Mouse (Mus musculus) neural tube, embryonic 13.5 days (tissue): ENCODE data around the gene Olfr691. TPM values are rescaled to one million over a fixed set of nuclear protein-coding genes. Genes with fewer than 3 reads are reported as not detected.
"Not testable (repeated sequence)": the region's sequence is repeated elsewhere in the genome, so short reads cannot be mapped to it uniquely, and the experiment has no call there.

Source experiments
- ATAC-seq: fragments of 200-750 bp; cut with Nextera tagmentation; 2 replicates; pipeline ENCODE4 v1.8.0; 2017; ENCODE audit warnings: low read depth, mild to moderate bottlenecking, moderate TSS enrichment, moderate library complexity
- H3K27ac ChIP-seq: fragments of 300-500 bp; sonication (generic); replicated peaks from 2 replicates; pipeline ENCODE4 v1.5.1; 2015; ENCODE audit warnings: moderate library complexity, mild to moderate bottlenecking, inconsistent platforms
- H3K27me3 ChIP-seq: fragments of 300-500 bp; sonication (generic); 2 replicates; pipeline ENCODE4 v1.6.1; 2015; ENCODE audit warnings: mild to moderate bottlenecking, inconsistent platforms
- H3K36me3 ChIP-seq: fragments of 300-500 bp; sonication (generic); 2 replicates; pipeline ENCODE4 v1.6.1; 2015; ENCODE audit warnings: mild to moderate bottlenecking, inconsistent platforms
- H3K4me1 ChIP-seq: fragments of 300-500 bp; sonication (generic); replicated peaks from 2 replicates; pipeline ENCODE4 v1.6.1; 2015; ENCODE audit warnings: inconsistent platforms
- H3K4me2 ChIP-seq: fragments of 300-500 bp; sonication (generic); 2 replicates; pipeline ENCODE4 v1.6.1; 2015; ENCODE audit warnings: inconsistent platforms, mild to moderate bottlenecking, moderate library complexity
- H3K4me3 ChIP-seq: fragments of 300-500 bp; sonication (generic); 2 replicates; pipeline ENCODE4 v1.5.1; 2015; ENCODE audit warnings: mild to moderate bottlenecking, inconsistent platforms
- H3K9ac ChIP-seq: fragments of 300-500 bp; sonication (generic); 2 replicates; pipeline ENCODE4 v1.6.1; 2015; ENCODE audit warnings: moderate library complexity, mild to moderate bottlenecking, inconsistent platforms
- H3K9me3 ChIP-seq: fragments of 300-500 bp; sonication (generic); 2 replicates; pipeline ENCODE4 v1.6.1; 2016; ENCODE audit warnings: inconsistent platforms
- WGBS: fragments of 180-500 bp; shearing (Covaris S2); methylation state at CpG from one replicate; pipeline ENCODE4 v1.1.7; 2015; 5-methylcytosine and 5-hydroxymethylcytosine counted together
- polyA plus RNA-seq: library from polyadenylated mRNA; unstranded; fragments of >200 nt; fragmentation: Nextera tagmentation; extraction: Ambion mirVana; gene quantifications from 2 replicates; pipeline ENCODE4 v1.2.1, GENCODE M21; 2015

Olfr691 gene
- polyA plus RNA-seq, 1 experiment from 2014 or later, result not detected

DNA sequence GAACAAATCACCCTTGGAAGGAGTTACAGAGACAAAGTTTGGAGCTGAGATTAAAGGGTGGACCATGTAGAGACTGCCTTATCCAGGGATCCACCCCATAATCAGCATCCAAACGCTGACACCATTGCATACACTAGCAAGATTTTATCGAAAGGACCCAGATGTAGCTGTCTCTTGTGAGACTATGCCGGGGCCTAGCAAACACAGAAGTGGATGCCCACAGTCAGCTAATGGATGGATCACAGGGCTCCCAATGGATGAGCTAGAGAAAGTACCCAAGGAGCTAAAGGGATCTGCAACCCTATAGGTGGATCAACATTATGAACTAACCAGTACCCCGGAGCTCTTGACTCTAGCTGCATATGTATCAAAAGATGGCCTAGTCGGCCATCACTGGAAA is 14.0 kb upstream of the Olfr691 start:
- not testable (repeated sequence) for H3K9me3 ChIP-seq, H3K27ac ChIP-seq, H3K4me2 ChIP-seq, H3K9ac ChIP-seq, H3K27me3 ChIP-seq, H3K36me3 ChIP-seq, H3K4me1 ChIP-seq, H3K4me3 ChIP-seq
- WGBS, result no CpG with 5 or more reads among the region's 5 CpGs
- peak; percentile 72 for ATAC-seq

DNA sequence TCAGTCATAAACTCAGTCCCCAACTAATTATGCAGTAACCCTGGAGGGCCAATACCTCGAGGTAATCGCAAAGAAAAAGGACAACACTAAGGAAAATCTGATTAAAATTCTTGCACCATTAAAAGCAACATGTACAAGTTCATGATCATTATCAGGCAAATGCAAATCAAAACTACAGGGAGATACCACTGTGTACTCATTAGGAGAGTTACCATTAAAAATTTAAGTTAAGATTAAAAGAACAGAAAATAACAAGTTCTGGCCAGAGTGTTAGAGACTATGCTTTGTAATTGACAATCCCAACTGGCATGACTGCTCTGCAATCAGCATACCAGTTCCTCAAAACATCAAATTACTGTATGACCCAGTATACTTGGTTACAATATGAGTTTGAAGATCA is 682 bp upstream of the Olfr691 start:
- no peak overlapping the region for H3K27ac ChIP-seq
- H3K9me3 ChIP-seq, result no peaks in the 10 kb centered on the region
- WGBS, result 86% methylated on average over 2 of the region's 2 CpGs
- H3K27me3 ChIP-seq, result no peaks in the 10 kb centered on the region
- no peaks in the 10 kb centered on the region for H3K36me3 ChIP-seq
- no peak overlapping the region for H3K4me3 ChIP-seq
- H3K9ac ChIP-seq, result no peak overlapping the region
- no peak overlapping the region for H3K4me2 ChIP-seq
- no peak for ATAC-seq
- H3K4me1 ChIP-seq, result no peaks in the 10 kb centered on the region

DNA sequence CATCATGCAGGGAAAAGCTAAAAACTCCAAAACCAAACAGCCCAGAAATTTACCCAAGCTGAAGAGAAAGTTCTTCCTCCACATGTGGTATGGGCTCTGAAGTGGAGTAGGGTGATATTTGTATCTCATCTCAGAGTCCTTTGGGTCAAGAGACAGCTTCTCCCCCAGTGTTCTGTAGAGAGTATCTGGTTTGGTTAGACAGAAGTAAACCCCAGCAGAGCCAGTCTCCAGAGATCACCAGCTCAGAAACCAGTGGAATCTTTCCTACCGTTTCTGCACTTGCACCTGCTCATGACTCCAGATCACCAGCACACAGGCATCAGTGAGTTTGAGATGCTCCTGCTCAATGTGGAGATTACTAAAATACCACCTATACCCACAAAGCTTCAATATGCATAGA is 8.1 kb downstream of the Olfr691 start, which contains the start of gene Olfr690:
Olfr690 (minus strand) TSS at position 101 of the 400 bp plus-strand sequence.
- ATAC-seq, result no peak
- H3K4me2 ChIP-seq, result no peak within 1 kb of the TSS
- H3K9me3 ChIP-seq, result no peaks in the 10 kb centered on the region
- H3K4me1 ChIP-seq, result no peaks in the 10 kb centered on the region
- no peaks in the 10 kb centered on the region for H3K36me3 ChIP-seq
- 86% methylated on average over 1 of the region's 1 CpGs for WGBS
- no peaks in the 10 kb centered on the region for H3K27me3 ChIP-seq
- no peak within 1 kb of the TSS for H3K4me3 ChIP-seq
- no peak within 1 kb of the TSS for H3K27ac ChIP-seq
- no peak within 1 kb of the TSS for H3K9ac ChIP-seq

DNA sequence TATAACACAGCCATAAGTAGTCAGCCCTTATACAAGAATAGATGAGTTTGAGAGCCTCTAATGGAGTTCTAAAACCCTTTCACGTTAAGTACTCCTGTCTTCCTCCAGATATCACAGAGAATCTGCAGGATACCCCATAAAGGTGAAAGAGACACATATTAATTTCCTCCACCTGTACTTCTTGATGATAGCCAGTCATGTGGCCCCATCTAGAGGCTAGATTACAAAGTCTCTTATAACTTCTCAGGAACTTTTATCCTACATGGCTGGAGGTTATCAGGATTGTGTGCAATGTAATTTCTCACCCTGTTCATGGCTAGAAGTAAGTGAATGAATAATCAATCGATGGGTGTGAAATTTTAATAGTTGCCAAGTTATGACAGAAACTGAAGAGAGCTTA is 16.8 kb downstream of the Olfr691 start:
- H3K9ac ChIP-seq, result no peak overlapping the region
- no peak overlapping the region for H3K27ac ChIP-seq
- no peaks in the 10 kb centered on the region for H3K36me3 ChIP-seq
- H3K4me1 ChIP-seq, result no peaks in the 10 kb centered on the region
- no peaks in the 10 kb centered on the region for H3K9me3 ChIP-seq
- WGBS, result 82% methylated on average over 2 of the region's 2 CpGs
- no peak overlapping the region for H3K4me3 ChIP-seq
- H3K27me3 ChIP-seq, result no peaks in the 10 kb centered on the region
- no peak overlapping the region for H3K4me2 ChIP-seq
- no peak for ATAC-seq

DNA sequence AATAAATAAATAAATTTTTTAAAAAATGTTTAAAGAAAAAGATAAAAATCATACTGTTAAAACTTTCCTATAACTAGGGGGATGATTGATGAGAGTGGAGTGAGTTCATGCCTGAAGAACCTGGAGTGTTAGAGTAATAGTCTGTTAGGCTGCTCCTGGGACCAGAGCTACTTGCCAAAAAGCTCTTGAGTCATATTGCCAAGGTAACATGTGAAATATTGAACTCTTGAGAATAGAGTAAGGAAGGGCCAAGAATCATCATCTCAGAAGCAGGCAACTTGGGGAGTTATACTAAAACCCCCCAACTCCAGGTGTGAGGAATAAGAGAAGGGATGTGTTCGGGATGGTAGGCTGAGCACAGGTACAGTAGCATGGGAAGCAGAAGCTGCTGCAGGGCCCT is 31.2 kb downstream of the Olfr691 start, which contains the start of gene Olfr689:
Olfr689 (plus strand) TSS at position 301 of the 400 bp plus-strand sequence.
- Histone ChIP-seq H3K27me3 (no peaks in the 10 kb centered on the region), H3K4me1 (no peaks in the 10 kb centered on the region), H3K27ac (no peak within 1 kb of the TSS), H3K9ac (no peak within 1 kb of the TSS), H3K9me3 (no peaks in the 10 kb centered on the region), H3K36me3 (no peaks in the 10 kb centered on the region), H3K4me2 (no peak within 1 kb of the TSS), H3K4me3 (no peak within 1 kb of the TSS)
- WGBS, result 70% methylated on average over 1 of the region's 1 CpGs
- no peak for ATAC-seq

DNA sequence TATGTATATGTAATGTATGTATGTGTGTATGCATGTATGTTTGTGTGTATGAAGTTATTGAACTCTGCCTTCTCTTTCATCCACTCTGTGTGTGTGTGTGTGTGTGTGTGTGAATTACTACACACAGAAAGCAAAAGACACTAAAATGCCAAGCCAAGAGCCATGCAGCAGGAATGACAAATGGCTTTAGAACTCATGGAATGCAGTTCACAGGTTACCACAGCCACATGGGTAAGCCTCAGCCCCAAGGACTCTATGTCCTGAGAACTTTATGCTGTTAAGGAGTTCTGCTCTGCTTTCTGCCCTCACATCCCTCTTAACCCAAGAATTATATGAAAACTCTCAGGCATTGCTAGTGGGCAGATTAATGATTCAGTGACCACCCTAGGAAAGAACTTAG is 52.0 kb downstream of the Olfr691 start:
- H3K4me3 ChIP-seq, result no peak overlapping the region
- no peaks in the 10 kb centered on the region for H3K9me3 ChIP-seq
- ATAC-seq, result no peak
- H3K27ac ChIP-seq, result no peak overlapping the region
- no peaks in the 10 kb centered on the region for H3K36me3 ChIP-seq
- H3K4me1 ChIP-seq, result no peaks in the 10 kb centered on the region
- H3K4me2 ChIP-seq, result no peak overlapping the region
- H3K9ac ChIP-seq, result no peak overlapping the region
- no peaks in the 10 kb centered on the region for H3K27me3 ChIP-seq

DNA sequence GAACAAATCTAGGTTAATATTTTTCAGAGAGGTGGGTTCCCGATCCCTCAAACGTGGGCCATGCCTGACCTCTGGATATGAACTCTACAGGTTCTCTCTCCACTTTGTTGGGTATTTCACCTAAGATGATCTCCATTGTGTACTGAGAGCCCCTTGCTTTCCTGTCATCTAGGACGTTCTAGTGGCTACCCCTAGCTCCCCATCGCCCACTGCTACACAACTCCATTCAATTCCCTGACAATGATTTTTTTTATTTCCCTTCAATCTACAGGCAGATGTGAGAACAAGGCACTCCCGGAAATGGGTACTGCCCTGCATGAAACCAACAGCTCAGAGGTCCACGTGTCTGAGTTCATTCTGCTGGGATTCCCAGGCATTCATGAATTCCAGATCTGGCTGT is 54.3 kb downstream of the Olfr691 start, which contains the start of gene Olfr688:
Olfr688 (plus strand) TSS at position 301 of the 400 bp plus-strand sequence.
- Histone ChIP-seq H3K4me1 (no peaks in the 10 kb centered on the region), H3K27me3 (no peaks in the 10 kb centered on the region), H3K27ac (no peak within 1 kb of the TSS), H3K36me3 (no peaks in the 10 kb centered on the region), H3K4me2 (no peak within 1 kb of the TSS), H3K9ac (no peak within 1 kb of the TSS), H3K4me3 (no peak within 1 kb of the TSS), H3K9me3 (no peaks in the 10 kb centered on the region)
- ATAC-seq, result no peak
- WGBS, result 78% methylated on average over 6 of the region's 6 CpGs

Other genes starting within 250 kb of the Olfr691 start
- gene Olfr680-ps1, start 249.5 kb downstream of the Olfr691 start, polyA plus RNA-seq, result not detected in 2 replicates
- gene Olfr681, start 225.4 kb downstream of the Olfr691 start, polyA plus RNA-seq, result not detected in 2 replicates
- gene Olfr683, start 195.3 kb downstream of the Olfr691 start, polyA plus RNA-seq, result not detected in 2 replicates
- not detected in 2 replicates for gene Olfr684, start 178.6 kb downstream of the Olfr691 start, polyA plus RNA-seq
- not detected in 2 replicates for gene Olfr685, start 156.3 kb downstream of the Olfr691 start, polyA plus RNA-seq
- gene Olfr686, start 134.8 kb downstream of the Olfr691 start, polyA plus RNA-seq, result not detected in 2 replicates
- not detected in 2 replicates for gene Olfr688, start 54.2 kb downstream of the Olfr691 start, polyA plus RNA-seq
- gene Olfr689, start 31.1 kb downstream of the Olfr691 start, polyA plus RNA-seq, result 0.06 TPM in 1 of 2 replicates, not detected in the other
- not detected in 2 replicates for gene Olfr690, start 8.2 kb downstream of the Olfr691 start, polyA plus RNA-seq
- gene Olfr692, start 26.0 kb upstream of the Olfr691 start, polyA plus RNA-seq, result not detected in 2 replicates
- not detected in 2 replicates for gene Gm5901, start 32.8 kb upstream of the Olfr691 start, polyA plus RNA-seq
- gene Fam160a2, start 57.8 kb upstream of the Olfr691 start, polyA plus RNA-seq, result 36.7 and 43.2 TPM in 2 replicates
- 0.20 TPM in 1 of 2 replicates, not detected in the other for gene Cnga4, start 62.3 kb upstream of the Olfr691 start, polyA plus RNA-seq
- gene Cckbr, start 83.5 kb upstream of the Olfr691 start, polyA plus RNA-seq, result 2.1 and 2.5 TPM in 2 replicates
- gene Cavin3, start 140.0 kb upstream of the Olfr691 start, polyA plus RNA-seq, result 30.8 and 31.6 TPM in 2 replicates
- 62.0 and 71.4 TPM in 2 replicates for gene Smpd1, start 212.1 kb upstream of the Olfr691 start, polyA plus RNA-seq
- 206 and 248 TPM in 2 replicates for gene Apbb1, start 239.4 kb upstream of the Olfr691 start, polyA plus RNA-seq